Mouse (Mus musculus): ENCODE data around the gene Apobec1. TPM values are rescaled to one million over a fixed set of nuclear protein-coding genes. Genes with fewer than 3 reads are reported as not detected.

Apobec1 gene
- polyA plus RNA-seq, 1 experiment, result 10.5 TPM

DNA sequence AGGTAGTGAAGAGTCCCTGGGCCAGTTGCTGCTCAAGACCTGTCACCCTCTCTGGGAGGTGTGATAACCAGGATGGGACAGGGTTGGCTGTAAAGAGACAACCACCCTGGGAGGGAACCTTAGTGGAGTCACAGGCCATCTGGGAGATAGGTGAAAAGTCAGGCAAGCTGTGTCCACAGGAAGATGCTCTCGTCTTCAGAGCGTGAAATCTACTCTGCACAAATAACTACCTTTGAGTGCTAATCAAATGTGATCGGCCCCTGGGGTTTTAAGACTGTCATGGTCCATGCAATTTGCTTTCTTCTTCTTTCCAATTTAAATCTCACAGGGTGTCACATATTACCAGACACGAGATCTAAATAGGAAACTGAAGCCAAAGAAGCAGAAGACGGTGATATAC, 33.1 kb downstream of the Apobec1 start:
- no peak overlapping the region for H3K4me3 ChIP-seq
- H3ac ChIP-seq (ENCODE audit: control insufficient read depth, insufficient read length), result no peak overlapping the region
- TF ChIP-seq REST (IDR thresholded peaks at IDR 0.05; ENCODE audit: insufficient read depth, insufficient read length), result no peak
- TF ChIP-seq POLR2A (IDR thresholded peaks at IDR 0.05; ENCODE audit: insufficient read length, low read depth), result no peak
- TF ChIP-seq E2F4 (IDR thresholded peaks at IDR 0.05; ENCODE audit: insufficient read depth), result no peak

DNA sequence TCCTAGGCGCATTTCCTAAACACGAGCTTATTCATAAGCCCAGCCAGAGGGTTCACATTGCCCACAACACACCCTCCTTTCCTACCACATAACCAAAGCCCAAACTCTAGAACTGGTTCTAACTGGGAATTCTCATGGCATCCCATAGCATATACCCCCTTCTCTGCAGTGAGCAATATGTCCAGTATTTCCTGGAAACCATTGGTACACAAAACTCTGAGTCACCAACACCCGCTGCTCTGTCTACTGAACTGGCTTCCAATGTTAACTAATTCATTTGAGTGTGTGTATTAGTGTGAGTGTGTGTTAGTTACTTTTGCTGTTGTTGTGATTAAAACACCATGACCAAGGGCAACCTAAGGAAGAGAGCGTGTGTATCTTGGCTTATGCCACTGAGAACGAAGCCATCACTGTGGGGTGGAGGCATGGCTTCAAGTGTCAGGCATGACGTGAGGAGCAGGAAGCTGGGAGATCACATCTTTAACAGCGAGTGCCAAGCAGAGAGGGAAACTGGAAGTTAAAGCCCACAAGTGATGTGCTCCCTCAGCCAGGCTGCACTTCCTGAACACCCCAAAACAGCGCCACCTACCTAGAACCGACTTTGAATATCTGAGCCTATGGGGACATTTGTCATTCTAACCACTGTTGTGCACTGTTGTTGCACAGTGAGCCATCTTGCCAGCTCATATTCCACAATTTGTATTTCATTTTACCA, 37.0 kb downstream of the Apobec1 start:
- no peak overlapping the region for H3K4me3 ChIP-seq
- no peak overlapping the region for H3K4me2 ChIP-seq (ENCODE audit: low read depth)
- no peaks in the 10 kb centered on the region for H3K27me3 ChIP-seq (ENCODE audit: control insufficient read depth, insufficient read depth, insufficient read length)
- no peaks in the 10 kb centered on the region for H3K36me3 ChIP-seq (ENCODE audit: control insufficient read depth, insufficient read depth)
- H3K79me2 ChIP-seq (ENCODE audit: control insufficient read depth, insufficient read depth), result no peaks in the 10 kb centered on the region
- H3ac ChIP-seq (ENCODE audit: control insufficient read depth, insufficient read length), result no peak overlapping the region
- TF ChIP-seq TCF3 (IDR thresholded peaks at IDR 0.05; ENCODE audit: insufficient read length, low read depth) (no peak), CEBPB (IDR thresholded peaks at IDR 0.05; ENCODE audit: insufficient read depth, poor library complexity, severe bottlenecking) (0 out of 2 replicates have a peak, but pooled peaks have one; percentile 0)

More for the DNA sequence above, 33.1 kb downstream of the Apobec1 start:
- no peaks in the 10 kb centered on the region for H3K79me2 ChIP-seq (ENCODE audit: control insufficient read depth, insufficient read depth)
- no peak overlapping the region for H3K4me2 ChIP-seq (ENCODE audit: low read depth)
- no peaks in the 10 kb centered on the region for H3K36me3 ChIP-seq (ENCODE audit: control insufficient read depth, insufficient read depth)
- H3K27me3 ChIP-seq (ENCODE audit: control insufficient read depth, insufficient read depth, insufficient read length), result no peaks in the 10 kb centered on the region

DNA sequence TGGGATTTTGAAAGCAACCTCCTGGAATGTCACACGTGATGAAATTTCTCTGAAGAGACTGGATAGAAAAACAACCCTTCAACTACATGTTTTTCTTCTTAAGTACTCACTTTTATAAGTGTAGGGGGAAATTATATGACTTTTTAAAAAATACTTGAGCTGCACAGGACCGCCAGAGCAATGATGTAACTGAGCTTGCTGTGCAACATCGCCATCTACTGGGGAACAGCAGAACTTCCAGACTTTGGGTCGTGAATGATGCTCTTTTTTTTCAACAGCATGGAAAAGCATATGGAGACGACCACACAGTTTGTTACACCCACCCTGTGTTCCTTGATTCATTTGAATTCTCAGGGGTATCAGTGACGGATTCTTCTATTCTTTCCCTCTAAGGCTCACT, 39.8 kb downstream of the Apobec1 start:
- peak; percentile 36; the same call in 1 of the 2 replicates for TF ChIP-seq CEBPB (IDR thresholded peaks at IDR 0.05; ENCODE audit: insufficient read depth, poor library complexity, severe bottlenecking)
- TF ChIP-seq TCF3 (IDR thresholded peaks at IDR 0.05; ENCODE audit: insufficient read length, low read depth), result no peak
- peak overlapping the region; percentile 4 for H3K4me3 ChIP-seq
- H3K27me3 ChIP-seq (ENCODE audit: control insufficient read depth, insufficient read depth, insufficient read length), result no peaks in the 10 kb centered on the region
- H3K4me2 ChIP-seq (ENCODE audit: low read depth), result peak overlapping the region; percentile 87
- no peaks in the 10 kb centered on the region for H3K36me3 ChIP-seq (ENCODE audit: control insufficient read depth, insufficient read depth)
- no peak overlapping the region for H3ac ChIP-seq (ENCODE audit: control insufficient read depth, insufficient read length)
- no peaks in the 10 kb centered on the region for H3K79me2 ChIP-seq (ENCODE audit: control insufficient read depth, insufficient read depth)

DNA sequence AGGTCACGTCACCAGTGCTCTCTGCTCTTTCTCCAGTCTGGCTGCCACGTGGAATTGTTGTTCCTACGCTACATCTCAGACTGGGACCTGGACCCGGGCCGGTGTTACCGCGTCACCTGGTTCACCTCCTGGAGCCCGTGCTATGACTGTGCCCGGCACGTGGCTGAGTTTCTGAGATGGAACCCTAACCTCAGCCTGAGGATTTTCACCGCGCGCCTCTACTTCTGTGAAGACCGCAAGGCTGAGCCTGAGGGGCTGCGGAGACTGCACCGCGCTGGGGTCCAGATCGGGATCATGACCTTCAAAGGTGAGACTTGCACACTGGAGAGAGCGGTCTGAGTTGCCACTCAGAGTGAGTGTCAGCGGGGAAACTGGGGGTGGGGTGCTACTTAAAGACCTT, 41.2 kb downstream of the Apobec1 start:
- no peak for TF ChIP-seq CEBPB (IDR thresholded peaks at IDR 0.05; ENCODE audit: insufficient read depth, poor library complexity, severe bottlenecking)
- TF ChIP-seq USF1 (IDR thresholded peaks at IDR 0.05; ENCODE audit: low read depth), result no peak
- TF ChIP-seq MAX (IDR thresholded peaks at IDR 0.05; ENCODE audit: low read depth), result no peak
- no peak for TF ChIP-seq POLR2A (IDR thresholded peaks at IDR 0.05; ENCODE audit: insufficient read length, low read depth)
- TF ChIP-seq POLR2AphosphoS2 (IDR thresholded peaks at IDR 0.05; ENCODE audit: insufficient read length, low read depth), result no peak
- TF ChIP-seq E2F4 (IDR thresholded peaks at IDR 0.05; ENCODE audit: insufficient read depth), result no peak
- no peak for TF ChIP-seq MYOD1 (IDR thresholded peaks at IDR 0.05; ENCODE audit: control insufficient read depth in 1 of 3, insufficient read length in 2 of 3, low read depth in 2 of 3)
- TF ChIP-seq REST (IDR thresholded peaks at IDR 0.05; ENCODE audit: insufficient read depth, insufficient read length), result no peak
- no peak for TF ChIP-seq TCF3 (IDR thresholded peaks at IDR 0.05; ENCODE audit: insufficient read length, low read depth)
- TF ChIP-seq SRF (IDR thresholded peaks at IDR 0.05; ENCODE audit: control insufficient read depth, insufficient read length, low read depth), result no peak
- TF ChIP-seq TCF12 (IDR thresholded peaks at IDR 0.05; ENCODE audit: insufficient read depth, poor library complexity, severe bottlenecking), result no peak
- no peak for TF ChIP-seq MYOG (IDR thresholded peaks at IDR 0.05; ENCODE audit: control insufficient read depth in 1 of 3, insufficient read depth in 1 of 3, insufficient read length in 2 of 3, low read depth in 2 of 3)
- H3ac ChIP-seq (ENCODE audit: control insufficient read depth, insufficient read length), result no peak overlapping the region
- no peaks in the 10 kb centered on the region for H3K79me2 ChIP-seq (ENCODE audit: control insufficient read depth, insufficient read depth)
- no peaks in the 10 kb centered on the region for H3K27me3 ChIP-seq (ENCODE audit: control insufficient read depth, insufficient read depth, insufficient read length)
- no peaks in the 10 kb centered on the region for H3K36me3 ChIP-seq (ENCODE audit: control insufficient read depth, insufficient read depth)
- peak overlapping the region; percentile 61 for H3K4me2 ChIP-seq (ENCODE audit: low read depth)
- no peak overlapping the region for H3K4me3 ChIP-seq

DNA sequence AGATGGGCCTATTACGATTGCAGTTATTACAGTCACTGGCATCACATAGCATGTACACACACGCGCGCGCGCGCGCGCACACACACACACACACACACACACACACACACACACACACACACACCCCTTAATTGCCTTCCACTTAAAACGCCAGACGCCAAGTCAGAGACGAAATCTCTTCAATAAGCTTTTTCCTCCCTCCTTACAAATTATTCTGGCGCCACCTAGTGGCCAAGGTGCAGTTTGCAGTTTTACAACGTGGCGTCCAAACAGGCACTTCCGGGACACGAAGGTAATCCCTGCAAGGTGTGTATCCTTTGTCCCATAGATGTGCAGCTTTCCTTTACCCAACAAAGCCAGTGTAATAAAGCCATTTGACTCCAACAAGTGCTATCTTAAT, 41.8 kb downstream of the Apobec1 start:
- no peak overlapping the region for H3K4me3 ChIP-seq
- no peaks in the 10 kb centered on the region for H3K36me3 ChIP-seq (ENCODE audit: control insufficient read depth, insufficient read depth)
- no peaks in the 10 kb centered on the region for H3K79me2 ChIP-seq (ENCODE audit: control insufficient read depth, insufficient read depth)
- H3ac ChIP-seq (ENCODE audit: control insufficient read depth, insufficient read length), result no peak overlapping the region
- TF ChIP-seq REST (IDR thresholded peaks at IDR 0.05; ENCODE audit: insufficient read depth, insufficient read length) (no peak), POLR2A (IDR thresholded peaks at IDR 0.05; ENCODE audit: insufficient read length, low read depth) (no peak), TCF3 (IDR thresholded peaks at IDR 0.05; ENCODE audit: insufficient read length, low read depth) (no peak), USF1 (IDR thresholded peaks at IDR 0.05; ENCODE audit: low read depth) (no peak)
- no peaks in the 10 kb centered on the region for H3K27me3 ChIP-seq (ENCODE audit: control insufficient read depth, insufficient read depth, insufficient read length)
- peak overlapping the region; percentile 61 for H3K4me2 ChIP-seq (ENCODE audit: low read depth)

DNA sequence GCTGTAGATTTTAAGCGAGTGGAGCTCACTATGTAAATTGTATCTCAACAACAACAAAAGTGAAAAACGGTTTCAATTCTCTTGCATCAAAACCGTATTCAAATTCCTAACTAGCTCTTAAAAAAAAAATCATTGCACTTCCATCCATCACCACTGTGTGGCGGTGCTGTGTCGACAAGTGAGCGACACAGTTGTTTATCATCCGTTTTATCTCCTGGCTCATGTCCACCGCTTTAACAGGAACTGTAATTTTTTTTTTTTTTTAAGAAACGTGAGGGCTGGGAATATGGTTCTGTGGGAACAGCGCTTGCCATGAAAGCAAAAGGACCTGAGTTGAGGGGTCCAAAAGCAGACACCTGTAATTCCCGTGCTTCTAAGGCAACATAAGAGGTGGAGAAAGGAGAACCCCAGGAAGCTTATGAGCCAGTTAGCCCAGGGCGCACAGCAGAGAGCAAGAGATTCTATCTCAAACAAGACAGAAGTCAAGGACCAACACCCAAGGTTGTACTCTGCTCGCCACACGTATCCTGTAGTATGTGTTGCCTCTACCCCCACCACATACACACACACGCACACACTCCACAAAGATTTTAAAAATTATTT, 45.2 kb downstream of the Apobec1 start:
- Histone ChIP-seq H3K36me3 (ENCODE audit: control insufficient read depth, insufficient read depth) (no peaks in the 10 kb centered on the region), H3K79me2 (ENCODE audit: control insufficient read depth, insufficient read depth) (no peaks in the 10 kb centered on the region), H3ac (ENCODE audit: control insufficient read depth, insufficient read length) (no peak overlapping the region), H3K4me2 (ENCODE audit: low read depth) (peak overlapping the region; percentile 57), H3K4me3 (no peak overlapping the region), H3K27me3 (ENCODE audit: control insufficient read depth, insufficient read depth, insufficient read length) (no peaks in the 10 kb centered on the region)
- TF ChIP-seq USF1 (IDR thresholded peaks at IDR 0.05; ENCODE audit: low read depth), result no peak
- TF ChIP-seq REST (IDR thresholded peaks at IDR 0.05; ENCODE audit: insufficient read depth, insufficient read length), result no peak
- TF ChIP-seq TCF3 (IDR thresholded peaks at IDR 0.05; ENCODE audit: insufficient read length, low read depth), result no peak
- TF ChIP-seq MYOD1 (IDR thresholded peaks at IDR 0.05; ENCODE audit: control insufficient read depth in 1 of 3, insufficient read length in 2 of 3, low read depth in 2 of 3), result no peak
- no peak for TF ChIP-seq CEBPB (IDR thresholded peaks at IDR 0.05; ENCODE audit: insufficient read depth, poor library complexity, severe bottlenecking)
- no peak for TF ChIP-seq MYOG (IDR thresholded peaks at IDR 0.05; ENCODE audit: control insufficient read depth in 1 of 3, insufficient read depth in 1 of 3, insufficient read length in 2 of 3, low read depth in 2 of 3)
- TF ChIP-seq SRF (IDR thresholded peaks at IDR 0.05; ENCODE audit: control insufficient read depth, insufficient read length, low read depth), result no peak
- TF ChIP-seq MAX (IDR thresholded peaks at IDR 0.05; ENCODE audit: low read depth), result no peak
- TF ChIP-seq POLR2AphosphoS2 (IDR thresholded peaks at IDR 0.05; ENCODE audit: insufficient read length, low read depth), result no peak
- TF ChIP-seq POLR2A (IDR thresholded peaks at IDR 0.05; ENCODE audit: insufficient read length, low read depth), result no peak
- TF ChIP-seq TCF12 (IDR thresholded peaks at IDR 0.05; ENCODE audit: insufficient read depth, poor library complexity, severe bottlenecking), result no peak
- no peak for TF ChIP-seq E2F4 (IDR thresholded peaks at IDR 0.05; ENCODE audit: insufficient read depth)

Data from myocyte (in vitro differentiated cells).